Mouse (Mus musculus) hematopoietic stem cell, adult 5-6 weeks (primary cell): Measurements from ENCODE around the gene Heph. TPM values are rescaled to one million over a fixed set of nuclear protein-coding genes. Genes with fewer than 3 reads are reported as not detected.
"Not testable (repeated sequence)": the region's sequence is repeated elsewhere in the genome, so short reads cannot be mapped to it uniquely, and the experiment has no call there.

Source experiments
- ATAC-seq, 2 experiments: fragments of 125-278 bp in 1 of 2; replicated peaks in 1 of 2; 2 replicates each; pipeline ENCODE4 v1.8.0; 2016 to 2017; ENCODE audit warnings: inconsistent platforms in 2 of 2, mild to moderate bottlenecking in 2 of 2, moderate number of reproducible peaks in 2 of 2, low read depth in 1 of 2, moderate TSS enrichment in 1 of 2; ENCODE audit not compliant: low FRiP score in 2 of 2, poor library complexity in 2 of 2, severe bottlenecking in 2 of 2, insufficient read depth in 1 of 2, low TSS enrichment in 1 of 2
- total RNA-seq: library from RNA; stranded (forward); fragments of 172-1452, 232-1000 nt; gene quantifications from 2 replicates; pipeline ENCODE4 v1.2.3, GENCODE M21; 2017

Heph gene
- not detected in 2 replicates for total RNA-seq

GRCm38 (mm10) chrX:96455149-96455548 lies at the start of gene Heph:
TSS of gene Heph (plus strand) at chrX:96455359.
- no peak for ATAC-seq

- not testable (repeated sequence) for ATAC-seq
These were observed 39.8 kb upstream of the Heph start for GRCm38 (mm10) chrX:96415351-96415750.

GRCm38 (mm10) chrX:96416970-96417369 lies 38.2 kb upstream of the Heph start:
- ATAC-seq = no peak

GRCm38 (mm10) chrX:96417733-96418132 lies 37.4 kb upstream of the Heph start:
- ATAC-seq = no peak

- no peak for ATAC-seq
These were observed 35.8 kb upstream of the Heph start for GRCm38 (mm10) chrX:96419383-96419782.

- ATAC-seq = no peak
These were observed 1.2 kb downstream of the Heph start, which contains the start of gene Hsf3 for GRCm38 (mm10) chrX:96456201-96456963. TSS of gene Hsf3 (minus strand) at chrX:96456294.

- 0 out of 4 replicates have a peak, but pooled peaks of 1 of the 2 experiments have one; percentile 37 for ATAC-seq
These were observed 46.4 kb downstream of the Heph start for GRCm38 (mm10) chrX:96501580-96501979.

Other genes starting within 250 kb of the Heph start
- gene Vsig4, start 161.9 kb upstream of the Heph start, total RNA-seq = not detected in 2 replicates
- not detected in 2 replicates for gene Hsf3, start 935 bp downstream of the Heph start, total RNA-seq